Mouse (Mus musculus): ENCODE measurements around the gene Acsl5. TPM values are rescaled to one million over a fixed set of nuclear protein-coding genes. Genes with fewer than 3 reads are reported as not detected.

The Acsl5 gene
- polyA plus RNA-seq, 1 experiment from 2014 or later, result 26.2 TPM

GRCm38 (mm10) chr19:55269051-55269450 is 17.3 kb downstream of the Acsl5 start:
- H3K9me3 ChIP-seq, result no peaks in the 10 kb centered on the region
- H3K27me3 ChIP-seq (ENCODE audit: poor library complexity, severe bottlenecking), result no peaks in the 10 kb centered on the region
- DNase-seq (ENCODE audit: extremely low spot score, low spot score), result no peak
- 85% methylated on average over 5 of the region's 5 CpGs for WGBS
- H3K27ac ChIP-seq, result no peak overlapping the region
- H3K4me3 ChIP-seq, result no peak overlapping the region
- H3K4me1 ChIP-seq, result peaks cover 25% of the 10 kb centered on the region
- peaks cover 7% of the 10 kb centered on the region; the same call in 1 of the 2 replicates for H3K36me3 ChIP-seq (replicated peaks)

DNA sequence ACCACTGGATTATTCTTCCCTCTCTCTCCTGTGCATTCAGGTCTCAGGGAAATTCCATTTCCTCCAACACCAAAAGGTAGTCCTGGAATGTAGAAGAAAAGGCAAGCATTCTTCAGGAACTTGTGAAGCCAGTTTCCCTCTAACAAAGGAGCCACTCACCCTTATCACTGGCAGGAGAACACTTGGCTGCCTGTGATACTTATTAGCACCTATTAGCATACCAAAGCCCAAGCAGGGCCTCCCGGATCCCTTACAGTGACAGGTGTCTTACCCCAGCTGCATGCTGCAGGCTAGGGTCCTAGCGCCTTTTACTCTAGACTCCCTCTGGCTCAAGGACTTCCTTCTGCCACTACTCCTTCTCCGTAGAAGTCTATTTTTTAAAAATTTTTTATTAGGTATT is 19.7 kb downstream of the Acsl5 start:
- 35% methylated on average over 3 of the region's 3 CpGs for WGBS
- H3K9me3 ChIP-seq, result no peaks in the 10 kb centered on the region
- no peak for DNase-seq (ENCODE audit: extremely low spot score, low spot score)
- peaks cover 7% of the 10 kb centered on the region; the same call in 1 of the 2 replicates for H3K36me3 ChIP-seq (replicated peaks)
- H3K27ac ChIP-seq, result no peak overlapping the region
- no peak overlapping the region for H3K4me3 ChIP-seq
- no peaks in the 10 kb centered on the region for H3K27me3 ChIP-seq (ENCODE audit: poor library complexity, severe bottlenecking)
- H3K4me1 ChIP-seq, result peaks cover 27% of the 10 kb centered on the region

DNA sequence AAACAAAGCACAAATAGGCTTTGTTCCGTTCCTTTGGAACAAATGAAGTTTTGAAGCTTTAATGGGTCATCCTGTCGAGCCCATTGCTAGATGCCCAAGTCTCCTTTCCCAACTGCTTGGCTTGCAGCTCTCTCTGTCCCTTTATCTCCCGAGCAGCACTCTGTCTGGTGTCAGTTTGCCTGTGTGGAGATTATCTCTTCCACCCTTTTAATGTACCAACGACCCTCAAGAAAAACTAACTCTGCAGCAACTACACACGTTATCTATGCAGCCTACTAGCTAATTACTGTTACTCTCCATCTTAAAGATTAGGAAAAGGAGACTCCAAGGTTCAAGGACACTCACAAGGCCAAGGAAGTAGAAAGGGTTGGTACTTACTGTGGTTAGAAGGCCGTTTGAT is 21.6 kb downstream of the Acsl5 start:
- Histone ChIP-seq H3K27ac (no peak overlapping the region), H3K4me1 (peaks cover 27% of the 10 kb centered on the region), H3K27me3 (ENCODE audit: poor library complexity, severe bottlenecking) (no peaks in the 10 kb centered on the region), H3K9me3 (no peaks in the 10 kb centered on the region), H3K4me3 (no peak overlapping the region), H3K36me3 (replicated peaks) (peaks cover 11% of the 10 kb centered on the region; the same call in 1 of the 2 replicates)
- WGBS, result 83% methylated on average over 6 of the region's 6 CpGs
- DNase-seq (ENCODE audit: extremely low spot score, low spot score), result no peak

- H3K4me1 ChIP-seq, result peaks cover 11% of the 10 kb centered on the region
- no peak for DNase-seq (ENCODE audit: extremely low spot score, low spot score)
- H3K27me3 ChIP-seq (ENCODE audit: poor library complexity, severe bottlenecking), result no peaks in the 10 kb centered on the region
- H3K36me3 ChIP-seq (replicated peaks), result peaks cover 21% of the 10 kb centered on the region
- H3K9me3 ChIP-seq, result no peaks in the 10 kb centered on the region
- no peak overlapping the region for H3K4me3 ChIP-seq
- 93% methylated on average over 4 of the region's 4 CpGs for WGBS
- no peak overlapping the region for H3K27ac ChIP-seq
Observed at GRCm38 (mm10) chr19:55276100-55276499, 24.4 kb downstream of the Acsl5 start.

GRCm38 (mm10) chr19:55276770-55277169 is 25.0 kb downstream of the Acsl5 start:
- no peak overlapping the region for H3K4me3 ChIP-seq
- no peaks in the 10 kb centered on the region for H3K9me3 ChIP-seq
- peaks cover 27% of the 10 kb centered on the region for H3K36me3 ChIP-seq (replicated peaks)
- 90% methylated on average over 3 of the region's 3 CpGs for WGBS
- DNase-seq (ENCODE audit: extremely low spot score, low spot score), result no peak
- peaks cover 5% of the 10 kb centered on the region; the same call in 1 of the 2 replicates for H3K4me1 ChIP-seq
- no peak overlapping the region for H3K27ac ChIP-seq
- no peaks in the 10 kb centered on the region for H3K27me3 ChIP-seq (ENCODE audit: poor library complexity, severe bottlenecking)

GRCm38 (mm10) chr19:55284093-55284492 is 32.4 kb downstream of the Acsl5 start:
- Histone ChIP-seq H3K27me3 (ENCODE audit: poor library complexity, severe bottlenecking) (no peaks in the 10 kb centered on the region), H3K27ac (no peak overlapping the region), H3K4me3 (no peak overlapping the region), H3K9me3 (no peaks in the 10 kb centered on the region), H3K36me3 (replicated peaks) (peaks cover 44% of the 10 kb centered on the region), H3K4me1 (no peaks in the 10 kb centered on the region)
- no peak for DNase-seq (ENCODE audit: extremely low spot score, low spot score)
- 88% methylated on average over 4 of the region's 4 CpGs for WGBS

- Histone ChIP-seq H3K27ac (no peak overlapping the region), H3K4me3 (no peak overlapping the region), H3K4me1 (no peaks in the 10 kb centered on the region), H3K36me3 (replicated peaks) (peaks cover 36% of the 10 kb centered on the region), H3K27me3 (ENCODE audit: poor library complexity, severe bottlenecking) (no peaks in the 10 kb centered on the region), H3K9me3 (no peaks in the 10 kb centered on the region)
- 94% methylated on average over 4 of the region's 4 CpGs for WGBS
- DNase-seq (ENCODE audit: extremely low spot score, low spot score), result no peak
Observed at GRCm38 (mm10) chr19:55286034-55286433, 34.3 kb downstream of the Acsl5 start.

GRCm38 (mm10) chr19:55288974-55289373 is 37.2 kb downstream of the Acsl5 start:
- no peak for DNase-seq (ENCODE audit: extremely low spot score, low spot score)
- H3K36me3 ChIP-seq (replicated peaks), result peaks cover 38% of the 10 kb centered on the region
- no peak overlapping the region for H3K27ac ChIP-seq
- H3K4me3 ChIP-seq, result no peak overlapping the region
- H3K4me1 ChIP-seq, result peaks cover 12% of the 10 kb centered on the region
- no peaks in the 10 kb centered on the region for H3K27me3 ChIP-seq (ENCODE audit: poor library complexity, severe bottlenecking)
- H3K9me3 ChIP-seq, result no peaks in the 10 kb centered on the region

- WGBS, result 91% methylated on average over 2 of the region's 2 CpGs
- Histone ChIP-seq H3K4me1 (peaks cover 12% of the 10 kb centered on the region), H3K27me3 (ENCODE audit: poor library complexity, severe bottlenecking) (no peaks in the 10 kb centered on the region), H3K27ac (no peak overlapping the region), H3K36me3 (replicated peaks) (peaks cover 56% of the 10 kb centered on the region), H3K4me3 (no peak overlapping the region), H3K9me3 (no peaks in the 10 kb centered on the region)
- DNase-seq (ENCODE audit: extremely low spot score, low spot score), result no peak
Observed at GRCm38 (mm10) chr19:55290621-55291270, 39.0 kb downstream of the Acsl5 start.

DNA sequence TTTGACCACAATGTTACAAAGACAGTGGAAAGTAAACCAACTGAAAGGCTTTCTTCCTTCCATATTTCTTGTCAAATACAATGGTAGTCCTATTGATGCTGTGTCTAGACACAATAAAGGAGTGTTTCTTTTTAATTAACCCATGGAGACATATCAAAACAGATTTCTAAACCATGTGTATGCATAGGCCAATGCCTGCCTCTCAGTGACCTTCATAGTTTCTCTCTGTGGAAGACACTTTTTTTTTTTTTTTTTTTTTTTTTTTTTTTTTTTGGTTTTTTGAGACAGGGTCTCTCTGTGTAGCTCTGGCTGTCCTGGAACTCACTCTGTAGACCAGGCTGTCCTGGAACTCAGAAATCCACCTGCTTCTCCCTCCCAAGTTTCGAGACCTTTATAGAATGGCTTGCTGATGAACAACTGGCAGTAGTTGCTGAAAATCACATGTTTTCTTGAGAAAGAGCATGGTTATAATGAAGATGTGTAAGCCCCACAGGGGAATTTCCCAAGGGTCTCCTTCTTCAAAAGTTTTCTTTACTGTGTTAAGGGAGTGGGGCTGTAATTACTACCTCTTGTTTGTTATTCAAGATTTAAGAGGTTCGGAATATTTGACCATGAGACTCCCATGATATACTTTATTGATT is 40.6 kb downstream of the Acsl5 start:
- no peak for DNase-seq (ENCODE audit: extremely low spot score, low spot score)
- Histone ChIP-seq H3K9me3 (no peaks in the 10 kb centered on the region), H3K36me3 (replicated peaks) (peaks cover 64% of the 10 kb centered on the region), H3K4me3 (no peak overlapping the region), H3K4me1 (peaks cover 12% of the 10 kb centered on the region), H3K27me3 (ENCODE audit: poor library complexity, severe bottlenecking) (no peaks in the 10 kb centered on the region), H3K27ac (no peak overlapping the region)
- 90% methylated on average over 2 of the region's 2 CpGs for WGBS

GRCm38 (mm10) chr19:55293175-55293574 is 41.4 kb downstream of the Acsl5 start:
- WGBS, result 30% methylated on average over 4 of the region's 4 CpGs
- H3K36me3 ChIP-seq (replicated peaks), result peaks cover 64% of the 10 kb centered on the region

DNA sequence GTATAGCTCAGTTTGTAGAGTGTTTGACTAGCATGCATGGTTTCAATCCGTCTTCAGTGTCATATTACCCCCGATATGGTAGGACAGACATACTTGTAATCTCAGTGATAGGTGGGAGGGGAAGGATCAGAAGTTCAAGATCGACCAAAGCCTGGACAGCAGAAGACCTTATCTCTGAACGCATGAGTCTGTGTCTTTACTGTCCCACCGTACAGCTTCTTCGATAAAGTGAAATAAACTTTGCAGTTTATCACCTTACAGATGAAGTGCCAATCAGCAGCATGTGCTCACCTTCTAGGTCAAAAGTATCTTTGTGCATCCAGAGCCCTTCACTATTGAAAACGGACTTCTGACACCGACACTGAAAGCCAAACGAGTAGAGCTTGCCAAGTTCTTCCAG is 43.3 kb downstream of the Acsl5 start:
- H3K36me3 ChIP-seq (replicated peaks), result peaks cover 69% of the 10 kb centered on the region
- no peak overlapping the region for H3K4me3 ChIP-seq
- DNase-seq (ENCODE audit: extremely low spot score, low spot score), result no peak
- WGBS, result 94% methylated on average over 9 of the region's 9 CpGs
- H3K4me1 ChIP-seq, result peaks cover 12% of the 10 kb centered on the region
- H3K27me3 ChIP-seq (ENCODE audit: poor library complexity, severe bottlenecking), result no peaks in the 10 kb centered on the region
- H3K27ac ChIP-seq, result no peak overlapping the region
- H3K9me3 ChIP-seq, result no peaks in the 10 kb centered on the region

More at GRCm38 (mm10) chr19:55293175-55293574, 41.4 kb downstream of the Acsl5 start:
- peaks cover 12% of the 10 kb centered on the region for H3K4me1 ChIP-seq
- no peak overlapping the region for H3K27ac ChIP-seq
- no peaks in the 10 kb centered on the region for H3K9me3 ChIP-seq
- no peaks in the 10 kb centered on the region for H3K27me3 ChIP-seq (ENCODE audit: poor library complexity, severe bottlenecking)
- DNase-seq (ENCODE audit: extremely low spot score, low spot score), result no peak
- no peak overlapping the region for H3K4me3 ChIP-seq

- H3K4me1 ChIP-seq, result peaks cover 12% of the 10 kb centered on the region
- no peak overlapping the region for H3K27ac ChIP-seq
- no peak overlapping the region for H3K4me3 ChIP-seq
- no peak for DNase-seq (ENCODE audit: extremely low spot score, low spot score)
- H3K36me3 ChIP-seq (replicated peaks), result peaks cover 74% of the 10 kb centered on the region
- no peaks in the 10 kb centered on the region for H3K9me3 ChIP-seq
- H3K27me3 ChIP-seq (ENCODE audit: poor library complexity, severe bottlenecking), result no peaks in the 10 kb centered on the region
- WGBS, result 95% methylated on average over 3 of the region's 3 CpGs
Observed at GRCm38 (mm10) chr19:55295556-55295955, 43.8 kb downstream of the Acsl5 start.

All from forebrain, embryonic 10.5 days (tissue).